Mouse (Mus musculus) lung, postnatal 0 days (tissue): ENCODE measurements around the gene Pdzrn3.

Experiments
- CTCF ChIP-seq: IDR thresholded peaks from 2 replicates; pipeline ENCODE4 v1.5.1; 2016; ENCODE audit warnings: antibody characterized with exemption, mild to moderate bottlenecking
- EP300 ChIP-seq: IDR thresholded peaks from 2 replicates; pipeline ENCODE4 v1.6.1; 2016; ENCODE audit warnings: antibody characterized with exemption, mild to moderate bottlenecking, control low read depth

- TF ChIP-seq CTCF (no peak), EP300 (no peak)
Measured at GRCm38 (mm10) chr6:101307964-101308531, 69.6 kb downstream of the Pdzrn3 start.
